Mouse (Mus musculus) gastrocnemius, adult 18-20 months (tissue): Measurements from ENCODE around the gene Ankrd54. TPM values are rescaled to one million over a fixed set of nuclear protein-coding genes. Genes with fewer than 3 reads are reported as not detected.

Experiments used
- DNase-seq: peaks from one replicate; pipeline ENCODE4 v3.0.0; 2021; ENCODE audit warnings: low spot score
- long read RNA-seq, 2 experiments: library from polyadenylated mRNA; stranded (forward); transcript quantifications; one replicate each; pipeline ENCODE4 v2.0.0; 2021
- total RNA-seq, 2 experiments: library from RNA; stranded (reverse); gene quantifications; 2 replicates each; pipeline ENCODE4 v1.2.3; 2021

Gene Ankrd54
- 1 to 10 TPM; 4.1 to 4.5 TPM for total RNA-seq
- long read RNA-seq, experiment 1, transcript Ankrd54-201 (8 exons, 1,904 nt) = major isoform, 19 of 22 reads
- long read RNA-seq, experiment 1, partial matches to known transcripts = 0 of 22 reads
- long read RNA-seq, experiment 1, other reads (novel, unspliced or antisense) = 3 of 22 reads
- long read RNA-seq, experiment 2, transcript Ankrd54-201 (8 exons, 1,904 nt) = major isoform, 9 of 12 reads
- long read RNA-seq, experiment 2, partial matches to known transcripts = 1 of 12 reads
- long read RNA-seq, experiment 2, other reads (novel, unspliced or antisense) = 2 of 12 reads

DNA sequence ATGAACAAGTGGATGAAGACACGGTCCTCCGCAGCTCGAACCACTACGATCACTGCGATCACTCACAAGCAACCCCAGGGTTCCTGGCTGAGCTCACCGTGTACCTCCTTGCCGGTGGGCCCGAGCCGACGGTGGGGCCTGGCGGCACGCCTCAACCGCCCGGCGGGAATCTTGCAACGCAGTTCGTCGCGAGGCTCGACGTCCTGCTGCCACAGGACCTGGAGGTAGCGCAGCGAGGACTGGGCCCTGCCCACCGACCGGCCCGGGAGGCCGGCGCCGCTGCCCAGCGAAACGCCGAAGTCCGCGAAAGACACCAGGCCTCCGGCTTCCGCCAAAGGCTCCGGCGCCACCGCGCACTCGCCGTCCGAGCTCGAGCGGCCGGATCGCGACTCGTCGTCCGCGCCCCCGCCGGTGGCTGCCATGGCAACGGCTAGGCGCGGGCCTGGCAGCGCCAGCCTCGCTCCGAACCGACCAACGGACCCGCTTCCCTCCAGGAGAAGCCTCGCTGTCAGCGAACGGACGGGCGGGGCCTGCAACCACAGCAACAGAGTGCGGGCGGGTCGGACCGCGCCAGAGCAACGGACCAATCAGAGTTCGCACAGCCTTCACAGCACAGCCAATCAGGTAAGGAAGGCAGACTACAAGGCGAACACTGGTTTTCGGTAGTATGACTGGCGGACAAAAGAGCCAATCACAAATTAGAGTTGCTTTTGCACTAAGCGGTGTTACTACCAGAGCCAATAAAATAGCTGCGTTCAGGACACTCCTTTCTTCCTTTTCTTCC lies at the start of gene Ankrd54:
Gene Ankrd54 (minus strand): TSS at position 518 of the 784 bp plus-strand sequence.
- peak; percentile 99 for DNase-seq

DNA sequence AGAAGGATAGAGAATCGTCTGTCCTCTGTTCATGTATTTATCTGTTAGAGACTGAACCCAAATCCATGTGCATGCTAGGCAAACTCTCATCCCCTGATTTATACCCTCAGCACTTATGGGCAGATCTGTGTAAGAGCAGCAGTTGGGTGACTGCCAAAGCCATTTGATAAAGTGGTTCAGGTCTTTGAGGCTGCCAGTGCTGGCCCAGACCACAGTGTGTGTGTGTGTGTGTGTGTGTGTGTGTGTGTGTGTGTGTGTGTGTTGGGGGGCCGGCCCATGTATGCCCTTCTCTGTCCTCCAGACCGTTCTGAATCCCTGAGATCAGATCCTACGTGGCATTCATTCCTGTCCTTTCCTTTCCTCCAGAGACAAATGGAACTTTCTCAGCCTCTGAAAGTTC lies 49.1 kb upstream of the Ankrd54 start:
- DNase-seq = no peak

- no peak for DNase-seq
Observed at GRCm38 (mm10) chr15:79110528-79110927, 47.8 kb upstream of the Ankrd54 start.

- DNase-seq = no peak
Observed at GRCm38 (mm10) chr15:79110031-79110430, 47.3 kb upstream of the Ankrd54 start.

DNA sequence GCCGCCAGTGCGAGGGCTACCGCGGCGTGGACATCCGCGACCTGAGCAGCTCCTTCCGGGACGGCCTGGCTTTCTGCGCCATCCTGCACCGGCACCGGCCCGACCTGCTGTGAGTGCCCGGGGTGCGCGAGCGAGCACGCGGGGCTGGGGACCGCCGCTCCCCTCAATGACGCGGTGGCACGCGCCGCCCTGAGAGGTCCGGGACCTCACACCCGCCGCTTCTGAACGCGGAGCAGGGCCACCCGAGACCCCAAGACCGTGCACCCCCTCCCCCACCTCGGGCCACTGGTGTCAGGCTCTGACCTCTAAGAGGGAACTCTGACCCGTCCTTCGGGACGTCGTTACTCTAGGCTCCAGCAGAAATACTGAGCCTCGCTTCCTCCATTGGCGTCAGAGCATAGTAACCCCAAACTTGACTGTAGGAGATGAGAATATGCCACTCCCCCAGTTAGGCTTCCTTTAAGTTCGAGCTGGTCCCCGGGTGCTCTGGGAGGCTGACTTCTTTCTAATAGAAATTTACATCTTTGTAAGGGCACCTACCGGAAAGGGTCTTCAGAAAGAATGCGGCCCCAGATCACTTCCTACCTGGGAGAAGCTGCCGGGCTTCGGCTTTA lies 46.7 kb upstream of the Ankrd54 start:
- DNase-seq = no peak

DNA sequence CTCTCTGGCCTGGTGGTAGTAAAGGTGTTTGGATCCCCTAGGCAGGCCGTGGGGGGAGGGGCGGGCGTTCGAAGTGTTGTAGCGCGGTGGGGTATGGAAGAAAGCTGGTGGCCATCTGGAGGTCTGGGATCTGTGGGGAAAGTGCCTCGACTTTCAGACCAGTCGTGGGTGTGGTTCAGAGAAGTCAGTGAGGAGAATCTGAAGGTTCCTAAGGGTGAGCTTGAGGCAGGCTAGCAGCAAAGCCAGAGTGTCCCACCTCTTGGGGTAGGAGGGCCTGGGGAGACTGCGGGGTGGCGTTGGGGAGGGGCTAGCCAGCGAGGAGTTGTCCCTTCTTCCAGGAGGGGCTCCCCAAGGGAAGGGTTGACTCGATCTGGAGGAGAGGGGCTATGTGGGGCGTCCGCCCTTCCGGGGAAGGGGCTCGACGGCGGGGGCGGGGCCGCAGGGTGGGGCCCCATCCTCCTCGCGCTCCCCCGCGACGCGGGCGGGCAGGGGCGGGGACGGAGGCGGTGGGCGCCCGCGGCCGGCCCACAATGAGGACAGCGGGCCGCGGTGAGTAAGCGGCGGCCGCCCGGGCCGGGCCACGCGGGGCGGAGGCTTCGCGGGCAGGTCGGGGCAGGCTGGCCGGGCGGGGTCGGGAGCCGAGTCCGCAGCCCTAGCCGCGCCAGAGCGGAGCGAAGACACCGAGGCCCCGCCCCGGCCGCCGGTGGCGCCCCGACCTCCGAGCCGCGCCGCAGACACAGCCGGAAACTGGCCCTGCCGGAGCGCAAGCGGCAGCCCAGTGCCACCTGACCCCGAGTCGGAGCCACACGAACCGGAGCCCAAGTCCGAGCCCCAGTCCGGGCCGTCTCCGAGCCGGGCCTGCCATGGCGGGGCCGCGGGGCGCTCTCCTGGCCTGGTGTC lies 46.0 kb upstream of the Ankrd54 start, which contains the start of gene Micall1:
Gene Micall1 (plus strand): TSS at position 478 of the 900 bp plus-strand sequence.
- peak; percentile 68 for DNase-seq

DNA sequence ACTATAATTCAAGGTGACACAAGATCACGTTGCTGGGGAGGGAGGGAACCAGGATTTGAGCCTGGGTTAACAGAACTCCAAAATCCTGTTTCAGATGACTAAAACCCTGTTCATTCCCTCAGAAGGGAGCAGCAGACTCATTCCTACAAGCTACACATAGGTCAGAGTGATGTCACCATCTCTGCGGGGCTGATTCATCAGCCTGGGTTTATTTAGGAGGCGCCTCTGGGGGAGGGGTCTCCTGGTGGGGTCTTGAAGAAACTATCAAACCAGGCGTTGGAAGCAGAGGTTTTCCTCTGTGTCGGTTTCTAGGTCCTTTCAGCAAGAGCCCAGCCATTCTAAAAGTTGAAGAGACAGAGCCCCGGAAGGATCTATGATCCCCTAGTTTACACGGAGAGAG lies 45.3 kb upstream of the Ankrd54 start:
- DNase-seq = no peak

DNA sequence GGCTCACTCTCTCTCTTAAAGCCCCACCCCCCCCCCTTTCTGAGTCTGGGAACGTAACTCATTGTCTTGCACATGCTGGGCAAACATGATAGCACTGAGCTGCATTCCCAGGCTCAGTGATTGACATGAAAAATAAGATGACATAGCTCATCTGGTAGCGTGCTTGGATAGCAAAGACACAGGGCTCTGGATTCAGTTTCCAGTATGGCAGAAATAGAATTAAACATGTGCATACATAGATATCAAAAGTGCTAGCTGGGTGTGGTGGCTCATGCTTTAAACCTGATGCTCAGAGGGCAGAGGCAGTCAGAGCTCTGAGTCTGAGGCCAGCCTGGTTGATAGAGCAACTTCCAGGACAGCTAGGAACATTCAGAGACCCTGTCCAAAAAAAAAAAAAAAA lies 43.1 kb upstream of the Ankrd54 start:
- no peak for DNase-seq

GRCm38 (mm10) chr15:79103264-79103663 lies 40.6 kb upstream of the Ankrd54 start:
- DNase-seq = no peak

- DNase-seq = no peak
Observed at GRCm38 (mm10) chr15:79101531-79101930, 38.8 kb upstream of the Ankrd54 start.

GRCm38 (mm10) chr15:79100391-79100790 lies 37.7 kb upstream of the Ankrd54 start:
- no peak for DNase-seq

DNA sequence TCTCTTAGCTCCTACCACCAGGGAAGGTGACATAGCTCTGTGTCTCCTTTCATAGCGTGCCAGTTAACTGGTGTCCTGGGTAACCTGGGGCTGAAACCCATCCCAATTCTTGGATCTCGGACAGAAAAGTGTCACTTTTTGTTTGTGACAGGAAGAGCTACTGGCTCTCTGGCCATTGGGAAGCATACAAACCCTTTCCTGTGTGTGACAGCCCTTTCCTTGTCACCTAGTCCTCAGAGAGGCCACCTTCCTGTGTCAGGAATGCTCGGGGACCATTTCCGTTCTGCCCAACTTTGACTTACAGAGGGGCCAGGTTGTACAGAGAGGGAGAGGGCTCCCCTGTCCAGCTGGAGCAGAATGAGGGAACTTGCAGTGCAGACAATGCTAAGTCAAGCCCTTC lies 36.8 kb upstream of the Ankrd54 start:
- no peak for DNase-seq

GRCm38 (mm10) chr15:79098868-79099267 lies 36.2 kb upstream of the Ankrd54 start:
- no peak for DNase-seq

GRCm38 (mm10) chr15:79098220-79098619 lies 35.5 kb upstream of the Ankrd54 start:
- DNase-seq = no peak

GRCm38 (mm10) chr15:79097611-79098025 lies 34.9 kb upstream of the Ankrd54 start:
- DNase-seq = peak; percentile 66

GRCm38 (mm10) chr15:79097135-79097534 lies 34.4 kb upstream of the Ankrd54 start:
- DNase-seq = no peak

DNA sequence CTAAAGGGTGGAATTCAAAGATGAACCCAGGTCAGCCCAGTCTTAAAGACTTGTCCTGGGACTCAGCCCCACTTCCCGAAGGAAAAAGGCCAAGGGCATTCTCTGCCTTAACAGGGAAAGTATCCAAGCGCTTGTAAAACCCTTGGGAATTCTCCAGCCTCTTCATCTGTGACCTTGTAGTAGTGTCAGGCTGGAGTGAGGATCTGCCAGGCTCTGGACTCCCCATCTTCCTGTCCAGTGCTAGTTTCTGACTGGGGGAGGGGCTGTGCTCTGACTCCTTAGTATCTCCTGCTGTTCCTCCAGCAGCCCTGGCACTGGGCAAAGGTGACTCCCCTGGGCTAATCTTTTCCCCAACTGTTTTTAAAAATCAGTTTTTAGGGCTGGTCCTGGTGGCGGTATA lies 33.9 kb upstream of the Ankrd54 start:
- peak; percentile 18 for DNase-seq

DNA sequence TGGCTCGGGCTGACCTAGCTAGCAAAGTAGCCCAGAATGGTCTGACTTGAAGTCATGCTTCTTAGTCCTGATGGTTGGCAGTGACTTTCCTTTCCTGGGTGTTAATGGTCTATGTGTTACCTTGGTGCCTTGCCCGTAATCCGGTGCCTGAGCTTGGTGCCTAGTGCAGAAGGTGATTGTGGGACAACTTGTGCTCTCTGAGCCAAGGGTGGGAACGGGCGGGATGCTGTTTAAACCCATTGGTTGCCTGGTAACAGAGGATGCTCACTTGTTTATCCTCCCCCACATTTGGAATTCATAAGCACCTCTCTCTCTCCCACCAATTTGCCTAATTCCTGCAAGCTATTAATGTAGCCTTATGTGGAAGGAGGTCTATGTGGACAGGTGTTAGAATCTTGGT lies 32.8 kb upstream of the Ankrd54 start:
- DNase-seq = peak; percentile 22

DNA sequence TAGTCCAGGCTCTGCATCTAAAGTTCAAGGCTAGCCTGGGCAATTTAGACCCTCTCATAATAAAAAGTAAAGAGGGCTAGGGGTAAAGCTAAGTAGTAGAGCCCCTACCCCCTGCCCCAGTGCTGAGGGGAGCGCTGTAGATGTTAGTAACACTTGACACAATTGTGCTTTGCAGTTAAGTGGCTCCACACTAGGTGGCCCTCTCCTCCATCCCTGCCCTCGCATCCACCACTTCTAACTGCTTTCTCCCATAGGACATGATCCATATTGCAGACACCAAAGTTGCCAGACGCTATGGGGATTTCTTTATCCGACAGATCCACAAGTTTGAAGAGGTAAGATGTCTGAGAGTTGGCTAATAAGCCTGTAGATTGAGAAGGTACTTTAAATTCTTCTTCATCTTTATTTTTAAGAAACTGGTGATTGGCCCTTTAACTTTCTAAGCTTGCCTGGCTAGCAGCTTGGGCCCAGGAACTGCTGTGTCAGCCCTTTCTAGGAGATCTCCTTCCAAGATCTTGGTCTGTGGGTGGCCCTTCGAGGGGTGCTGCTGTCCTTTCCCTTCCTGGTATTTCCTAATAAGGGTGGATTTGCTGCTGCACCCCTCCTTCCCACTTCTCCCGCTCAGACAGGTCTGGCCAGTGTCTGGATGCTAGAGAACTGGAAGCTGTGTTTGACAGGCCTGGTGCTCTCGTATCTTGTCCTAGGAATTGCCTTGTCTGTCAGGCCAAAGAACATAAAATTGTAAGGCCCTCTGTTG lies 30.6 kb upstream of the Ankrd54 start:
- DNase-seq = peak; percentile 34

GRCm38 (mm10) chr15:79092284-79092683 lies 29.6 kb upstream of the Ankrd54 start:
- DNase-seq = no peak

GRCm38 (mm10) chr15:79079567-79079966 lies 16.9 kb upstream of the Ankrd54 start:
- no peak for DNase-seq
